Mouse (Mus musculus): Measurements from ENCODE around the gene Tns4.

The Tns4 gene

DNA sequence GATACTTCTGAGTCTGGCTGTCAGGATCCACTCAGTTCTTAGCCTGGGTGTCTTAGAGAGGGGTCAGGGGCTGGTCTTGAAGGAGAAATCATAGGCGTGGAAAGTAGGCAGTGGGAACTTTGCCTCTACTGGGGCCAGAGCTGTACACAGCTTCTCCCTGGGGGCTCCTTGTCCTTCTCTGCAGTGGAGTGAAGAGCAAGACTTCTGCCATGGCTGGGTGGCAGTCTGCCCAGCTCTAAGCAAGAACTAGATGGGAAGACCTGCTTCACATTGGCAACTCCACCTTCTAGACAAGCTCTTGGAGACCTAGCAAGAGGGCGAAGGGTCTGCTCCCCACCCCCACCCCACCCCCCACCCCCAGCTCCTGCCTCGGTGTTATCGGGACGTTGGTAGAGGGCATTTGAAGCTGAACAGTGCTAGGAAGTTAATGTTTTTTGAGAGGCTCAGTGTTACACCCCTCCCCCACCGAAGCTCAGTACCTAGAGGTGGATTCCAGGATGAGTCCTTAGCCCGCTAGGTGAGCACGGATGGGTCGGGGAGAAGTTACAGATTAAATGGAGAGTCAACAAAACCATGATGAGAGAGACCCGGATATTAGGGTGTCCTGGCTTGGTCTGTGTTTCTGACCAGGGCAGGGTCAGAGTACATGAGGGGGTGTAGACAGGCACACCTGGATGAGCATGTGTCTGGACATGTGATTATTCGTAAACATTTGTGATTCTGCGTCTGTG lies 43.8 kb downstream of the Tns4 start:
- no peak for DNase-seq (ENCODE audit: low read depth)

- no peak for DNase-seq (ENCODE audit: low read depth)
These were observed 44.8 kb downstream of the Tns4 start for GRCm38 (mm10) chr11:99044306-99044705.

DNA sequence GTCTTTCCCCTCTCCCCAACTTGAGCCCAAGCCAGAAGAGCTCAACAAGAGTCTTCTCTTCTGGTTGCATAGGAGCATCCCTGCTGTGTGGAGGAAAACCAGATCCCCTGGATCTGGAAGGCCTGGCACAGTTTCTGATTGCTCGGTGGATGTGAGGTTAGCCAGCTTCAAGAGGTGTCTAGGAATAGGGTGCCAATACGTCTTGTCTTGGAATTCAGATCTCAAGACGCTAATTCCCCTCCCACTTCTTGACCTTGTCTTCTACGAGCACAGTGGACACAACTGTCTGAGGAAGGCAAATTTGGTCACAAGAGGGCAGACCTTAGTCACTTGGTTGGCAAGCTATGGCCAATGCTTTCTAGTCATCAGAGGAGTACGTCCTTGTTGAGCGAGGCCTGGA lies 45.5 kb downstream of the Tns4 start:
- no peak for DNase-seq (ENCODE audit: low read depth)

GRCm38 (mm10) chr11:99042834-99043431 lies 46.2 kb downstream of the Tns4 start:
- DNase-seq (ENCODE audit: low read depth), result no peak

DNA sequence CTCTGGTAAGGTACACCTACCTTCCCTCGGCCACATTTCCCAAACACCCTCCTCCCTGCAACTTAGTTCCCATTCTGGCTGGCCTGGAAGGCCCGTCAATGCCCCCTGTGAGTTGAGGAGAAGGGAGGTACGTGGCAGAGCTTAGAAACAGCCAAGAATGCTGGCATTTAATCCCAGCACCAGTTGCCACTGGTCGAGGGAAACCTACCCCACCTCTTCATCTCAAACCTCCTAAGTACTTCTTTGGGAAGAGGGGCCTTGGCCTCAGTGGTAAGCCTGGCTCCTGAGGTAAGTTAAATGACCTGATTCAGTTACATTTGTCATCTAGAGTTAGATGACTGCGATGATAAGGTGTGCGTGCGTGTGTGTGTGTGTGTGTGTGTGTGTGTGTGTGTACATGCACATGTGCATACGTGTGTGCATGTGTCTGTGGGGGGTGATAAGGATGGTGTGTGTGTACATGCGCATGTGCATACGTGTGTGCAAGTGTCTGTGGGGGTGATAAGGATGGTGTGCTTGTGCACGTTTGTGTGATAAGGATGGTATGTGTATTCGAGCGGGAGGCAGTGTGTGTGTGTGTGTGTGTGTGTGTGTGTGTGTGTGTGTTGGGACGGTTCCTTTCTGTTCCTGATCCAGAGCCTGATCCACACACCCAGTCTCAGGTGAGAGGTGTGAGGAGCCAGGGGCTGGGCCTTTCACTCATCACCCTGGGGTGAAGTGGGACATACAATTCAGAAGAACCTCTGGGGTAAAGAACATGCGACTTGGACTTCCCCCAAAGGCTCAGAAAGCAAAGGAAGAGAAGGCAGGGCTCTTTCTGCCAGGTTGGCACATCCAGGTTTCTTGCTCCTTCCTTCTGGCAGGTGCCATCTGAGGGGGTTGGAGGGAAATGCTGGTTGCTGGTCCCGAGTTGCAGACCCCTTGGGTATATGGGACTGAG lies 47.0 kb downstream of the Tns4 start:
- no peak for DNase-seq (ENCODE audit: low read depth)

DNA sequence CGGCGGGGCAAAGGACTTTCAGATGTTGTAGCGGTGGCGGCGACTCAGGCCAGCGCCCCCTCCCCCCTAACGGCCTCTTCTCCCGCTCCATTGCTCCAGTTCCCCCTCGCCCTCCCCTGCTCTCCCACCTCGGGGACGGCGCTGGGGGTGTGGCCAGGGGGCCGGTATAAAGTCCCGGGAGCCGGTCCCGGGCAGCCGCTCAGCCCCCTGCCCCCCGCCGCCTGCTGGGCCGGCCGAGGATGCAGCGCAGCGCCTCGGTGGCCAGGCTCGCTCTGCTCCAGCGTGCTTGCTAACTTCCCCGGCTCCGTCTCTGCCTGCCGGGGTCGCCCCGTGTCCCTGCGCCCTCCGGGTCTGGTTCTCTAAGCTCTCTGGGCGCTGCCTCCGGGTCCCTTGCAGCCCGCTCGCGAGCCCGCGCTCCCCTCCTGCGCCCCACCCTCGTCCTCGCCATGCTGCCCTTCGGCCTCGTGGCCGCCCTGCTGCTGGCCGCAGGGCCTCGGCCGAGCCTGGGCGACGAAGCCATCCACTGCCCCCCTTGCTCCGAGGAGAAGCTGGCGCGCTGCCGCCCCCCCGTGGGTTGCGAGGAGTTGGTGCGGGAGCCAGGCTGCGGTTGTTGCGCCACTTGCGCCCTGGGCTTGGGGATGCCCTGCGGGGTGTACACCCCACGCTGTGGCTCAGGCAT lies 47.9 kb downstream of the Tns4 start, which contains the start of gene Igfbp4:
Gene Igfbp4, plus strand, starts transcription at position 194 of the 679 bp plus-strand sequence.
- DNase-seq (ENCODE audit: low read depth), result no peak

- DNase-seq (ENCODE audit: low read depth), result no peak
These were observed 48.6 kb downstream of the Tns4 start for GRCm38 (mm10) chr11:99040346-99040974.

DNA sequence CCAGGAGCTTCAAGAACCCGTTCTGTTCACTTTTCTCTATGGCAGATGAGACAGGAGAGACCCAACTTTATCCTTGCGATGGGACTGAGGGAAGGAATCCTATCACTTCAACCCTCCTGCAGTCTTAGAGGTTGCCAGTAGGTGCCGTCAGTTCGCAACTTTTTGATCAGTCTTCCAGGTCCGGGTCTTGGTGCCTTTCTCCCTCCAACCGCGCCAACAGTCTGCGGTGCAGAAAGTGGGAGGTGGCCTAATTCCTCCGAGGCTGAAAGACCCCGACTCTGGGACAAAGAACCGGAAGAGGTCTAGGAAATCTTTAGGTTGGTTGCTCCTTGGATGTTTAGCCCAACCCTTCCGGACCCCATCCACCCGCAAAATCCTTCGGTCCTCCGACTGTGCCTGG lies 49.3 kb downstream of the Tns4 start:
- no peak for DNase-seq (ENCODE audit: low read depth)

- DNase-seq (ENCODE audit: low read depth), result no peak
These were observed 52.9 kb downstream of the Tns4 start for GRCm38 (mm10) chr11:99036254-99036653.

GRCm38 (mm10) chr11:99035350-99035749 lies 53.8 kb downstream of the Tns4 start:
- no peak for DNase-seq (ENCODE audit: low read depth)

DNA sequence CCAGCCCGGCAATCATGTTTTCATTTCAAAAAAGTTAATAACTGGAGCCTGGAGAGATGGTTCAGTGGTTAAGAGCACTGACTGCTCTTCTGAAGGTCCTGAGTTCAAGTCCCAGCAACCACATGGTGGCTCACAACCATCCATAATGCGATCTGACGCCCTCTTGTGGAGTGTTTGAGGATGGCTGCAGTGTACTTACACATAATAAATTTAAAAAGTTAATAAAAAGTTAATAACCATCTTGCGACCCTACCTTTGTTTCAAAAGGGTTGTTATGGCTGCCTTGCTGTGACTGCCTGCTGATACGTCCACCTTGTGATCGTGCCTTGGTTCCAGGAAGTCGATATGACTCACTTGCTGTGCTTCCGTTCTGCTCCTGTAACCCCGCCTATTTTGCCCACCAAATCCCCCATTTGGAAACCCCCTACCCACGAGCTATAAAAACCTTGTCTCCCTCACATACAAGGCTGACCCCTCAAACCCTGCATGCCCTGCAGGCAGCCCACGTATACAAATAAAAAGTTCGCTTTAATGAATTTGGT lies 62.1 kb downstream of the Tns4 start:
- no peak for DNase-seq (ENCODE audit: low read depth)

DNA sequence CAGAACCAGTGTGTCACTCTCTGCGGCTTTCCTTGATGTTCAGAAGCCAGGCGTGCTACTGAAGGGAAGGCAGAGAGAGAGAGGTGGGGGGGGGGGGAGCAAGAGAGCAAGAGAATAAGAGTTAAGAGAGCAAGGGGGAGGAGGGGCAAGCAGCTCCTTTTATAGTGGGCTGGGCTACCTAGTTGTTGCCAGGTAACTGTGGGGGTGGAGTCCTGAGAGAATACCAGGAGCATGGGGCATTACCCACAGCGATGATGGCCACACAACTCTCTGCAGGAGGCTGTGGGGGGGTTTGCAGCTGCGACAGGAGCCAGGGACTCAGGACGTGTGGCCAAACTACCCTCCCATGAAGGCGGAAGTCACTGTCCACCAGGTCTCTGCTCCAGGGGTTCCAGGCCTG lies 63.2 kb downstream of the Tns4 start:
- DNase-seq (ENCODE audit: low read depth), result no peak

- DNase-seq (ENCODE audit: low read depth), result no peak
These were observed 64.5 kb downstream of the Tns4 start for GRCm38 (mm10) chr11:99024468-99025134.

GRCm38 (mm10) chr11:99023500-99024467 lies 65.3 kb downstream of the Tns4 start, which contains the start of gene Top2a:
Top2a (minus strand) TSS chr11:99024189.
- peak; percentile 100 for DNase-seq (ENCODE audit: low read depth)

DNA sequence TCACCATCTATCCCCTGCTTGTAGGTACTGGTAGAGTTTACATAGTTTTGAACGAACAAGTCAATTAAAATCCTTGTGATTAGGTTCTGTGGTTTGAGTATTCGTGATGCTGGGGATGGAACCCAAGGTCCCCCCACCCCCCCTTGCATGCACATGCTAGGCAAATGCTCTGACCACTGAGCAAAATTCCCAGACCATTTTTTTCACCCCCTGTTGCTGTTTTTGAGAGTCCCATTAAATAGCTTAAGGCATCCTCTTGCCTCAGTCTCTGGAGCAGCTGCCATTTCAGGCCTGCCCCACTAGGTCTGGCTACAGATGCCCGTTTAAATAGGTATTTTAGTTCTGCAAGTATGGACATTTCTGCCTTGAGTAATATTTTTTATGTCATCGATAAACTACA lies 66.0 kb downstream of the Tns4 start:
- no peak for DNase-seq (ENCODE audit: low read depth)

- DNase-seq (ENCODE audit: low read depth), result no peak
These were observed 66.6 kb downstream of the Tns4 start for GRCm38 (mm10) chr11:99022384-99022933.

- DNase-seq (ENCODE audit: low read depth), result no peak
These were observed 69.3 kb downstream of the Tns4 start for GRCm38 (mm10) chr11:99019844-99020243.
